Mouse (Mus musculus): ENCODE measurements around the gene Tnrc6b.

The Tnrc6b gene

GRCm38 (mm10) chr15:80710608-80711363, at the start of gene Tnrc6b:
Gene Tnrc6b, plus strand, starts transcription at chr15:80711313.
- peak; percentile 93 for DNase-seq (ENCODE audit: extremely low spot score, low read depth, low spot score)

GRCm38 (mm10) chr15:80664444-80664843, 46.7 kb upstream of the Tnrc6b start:
- no peak for DNase-seq (ENCODE audit: extremely low spot score, low read depth, low spot score)

GRCm38 (mm10) chr15:80671295-80672252, 39.5 kb upstream of the Tnrc6b start, which contains the start of gene Fam83f:
Gene Fam83f, plus strand, starts transcription at chr15:80671847.
- DNase-seq (ENCODE audit: extremely low spot score, low read depth, low spot score), result no peak

GRCm38 (mm10) chr15:80672810-80673209, 38.3 kb upstream of the Tnrc6b start:
- DNase-seq (ENCODE audit: extremely low spot score, low read depth, low spot score), result no peak

GRCm38 (mm10) chr15:80673337-80674095, 37.6 kb upstream of the Tnrc6b start:
- no peak for DNase-seq (ENCODE audit: extremely low spot score, low read depth, low spot score)

- DNase-seq (ENCODE audit: extremely low spot score, low read depth, low spot score), result no peak
These were observed 36.4 kb upstream of the Tnrc6b start for GRCm38 (mm10) chr15:80674700-80675099.

GRCm38 (mm10) chr15:80679515-80680215, 31.4 kb upstream of the Tnrc6b start:
- no peak for DNase-seq (ENCODE audit: extremely low spot score, low read depth, low spot score)

- DNase-seq (ENCODE audit: extremely low spot score, low read depth, low spot score), result no peak
These were observed 30.6 kb upstream of the Tnrc6b start for GRCm38 (mm10) chr15:80680347-80681030.

- DNase-seq (ENCODE audit: extremely low spot score, low read depth, low spot score), result no peak
These were observed 29.6 kb upstream of the Tnrc6b start for GRCm38 (mm10) chr15:80681466-80681881.

GRCm38 (mm10) chr15:80682343-80682742, 28.8 kb upstream of the Tnrc6b start:
- DNase-seq (ENCODE audit: extremely low spot score, low read depth, low spot score), result no peak

GRCm38 (mm10) chr15:80683151-80683550, 28.0 kb upstream of the Tnrc6b start:
- DNase-seq (ENCODE audit: extremely low spot score, low read depth, low spot score), result no peak

GRCm38 (mm10) chr15:80683990-80684389, 27.1 kb upstream of the Tnrc6b start:
- DNase-seq (ENCODE audit: extremely low spot score, low read depth, low spot score), result no peak

GRCm38 (mm10) chr15:80684786-80685602, 26.1 kb upstream of the Tnrc6b start:
- DNase-seq (ENCODE audit: extremely low spot score, low read depth, low spot score), result no peak

GRCm38 (mm10) chr15:80685603-80685895, 25.6 kb upstream of the Tnrc6b start:
- DNase-seq (ENCODE audit: extremely low spot score, low read depth, low spot score), result no peak

- no peak for DNase-seq (ENCODE audit: extremely low spot score, low read depth, low spot score)
These were observed 22.6 kb upstream of the Tnrc6b start for GRCm38 (mm10) chr15:80688536-80688935.

- DNase-seq (ENCODE audit: extremely low spot score, low read depth, low spot score), result no peak
These were observed 17.6 kb upstream of the Tnrc6b start for GRCm38 (mm10) chr15:80693492-80693891.

GRCm38 (mm10) chr15:80694125-80694910, 16.8 kb upstream of the Tnrc6b start:
- DNase-seq (ENCODE audit: extremely low spot score, low read depth, low spot score), result no peak

- no peak for DNase-seq (ENCODE audit: extremely low spot score, low read depth, low spot score)
These were observed 13.5 kb upstream of the Tnrc6b start for GRCm38 (mm10) chr15:80697564-80697963.
